Mouse (Mus musculus): ENCODE measurements around the gene Trdmt1.

Gene Trdmt1

GRCm38 (mm10) chr2:13491734-13492133, 52.7 kb downstream of the Trdmt1 start, which contains the start of gene Cubn:
TSS of gene Cubn (minus strand) at chr2:13491813.
- DNase-seq: peak; percentile 59

DNA sequence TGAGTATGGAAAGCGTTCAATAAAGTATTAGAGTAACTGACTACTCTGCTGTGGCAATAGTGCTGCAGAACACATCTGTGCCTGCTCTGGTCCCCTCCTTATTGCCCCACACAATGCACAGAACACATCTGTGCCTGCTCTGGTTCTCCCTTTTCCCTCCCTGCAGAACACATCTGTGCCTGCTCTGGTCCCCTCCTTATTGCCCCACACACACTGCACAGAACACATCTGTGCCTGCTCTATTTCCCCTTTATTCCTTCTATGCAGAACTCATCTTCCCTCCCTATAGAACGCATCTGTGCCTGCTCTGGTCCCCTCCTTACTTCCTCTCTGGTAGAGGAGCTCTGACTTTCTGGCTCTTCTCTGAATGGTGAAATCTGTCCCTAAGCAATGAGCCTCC, 54.0 kb downstream of the Trdmt1 start:
- DNase-seq: no peak

- no peak for DNase-seq
Observed at GRCm38 (mm10) chr2:13486470-13486869, 58.0 kb downstream of the Trdmt1 start.

GRCm38 (mm10) chr2:13484566-13484965, 59.9 kb downstream of the Trdmt1 start:
- DNase-seq: no peak

DNA sequence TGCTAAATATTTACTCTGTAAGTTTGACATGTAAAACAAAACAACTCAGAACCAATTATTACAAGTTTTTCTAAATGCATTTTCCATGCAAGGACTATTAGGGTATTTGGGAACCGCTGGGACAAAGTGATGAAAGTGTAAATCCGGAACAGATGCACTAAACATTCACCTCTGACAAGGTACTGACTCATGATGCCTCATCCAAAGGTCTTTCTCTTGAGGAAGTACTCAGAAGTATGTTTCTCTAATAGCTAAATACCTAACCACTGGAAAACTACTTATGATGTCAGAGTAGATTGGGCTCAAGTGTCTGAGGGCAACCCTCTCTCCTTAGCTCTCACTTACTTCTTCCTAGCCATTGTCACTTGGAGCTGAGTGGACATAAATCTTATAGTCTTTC, 63.7 kb downstream of the Trdmt1 start:
- no peak for DNase-seq

DNA sequence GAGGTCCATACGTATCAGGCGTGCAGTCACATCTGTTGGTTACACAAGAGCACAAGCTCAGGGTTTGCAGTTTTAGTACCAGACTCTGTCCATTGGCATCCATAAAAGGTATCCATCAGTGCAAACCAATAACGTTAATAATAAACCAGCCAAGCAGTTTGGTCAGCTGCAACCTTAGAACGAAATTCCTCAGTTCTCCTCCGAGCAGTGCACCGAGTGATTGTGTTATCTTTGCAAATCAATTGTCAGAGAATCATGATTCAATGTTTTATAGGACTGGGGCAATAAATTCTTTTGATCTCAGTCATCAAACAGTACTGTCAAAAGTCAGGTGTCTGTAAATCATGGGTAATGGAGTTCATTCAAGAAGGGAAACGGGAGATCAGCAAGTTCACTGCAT, 65.3 kb downstream of the Trdmt1 start:
- no peak for DNase-seq

- DNase-seq: no peak
Observed at GRCm38 (mm10) chr2:13470108-13470507, 74.4 kb downstream of the Trdmt1 start.

DNA sequence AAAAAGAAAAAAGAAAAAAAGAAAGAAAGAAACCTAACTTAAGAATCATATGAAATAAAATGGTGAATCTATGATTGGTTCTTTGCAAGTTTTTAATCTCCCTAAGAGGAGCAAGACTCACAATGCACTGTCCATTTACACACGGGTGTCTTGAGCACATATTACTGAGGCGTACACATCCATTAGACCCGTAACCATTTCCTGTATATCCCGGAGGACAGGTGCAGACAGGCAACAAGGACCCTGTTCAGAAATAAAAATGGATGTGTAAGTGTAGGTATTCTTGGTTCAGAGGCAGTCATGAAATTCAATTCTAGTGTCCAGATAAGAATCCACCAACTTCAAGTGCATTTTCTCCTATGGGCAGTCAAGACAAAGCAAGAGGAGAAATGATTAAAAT, 74.8 kb downstream of the Trdmt1 start:
- no peak for DNase-seq

DNA sequence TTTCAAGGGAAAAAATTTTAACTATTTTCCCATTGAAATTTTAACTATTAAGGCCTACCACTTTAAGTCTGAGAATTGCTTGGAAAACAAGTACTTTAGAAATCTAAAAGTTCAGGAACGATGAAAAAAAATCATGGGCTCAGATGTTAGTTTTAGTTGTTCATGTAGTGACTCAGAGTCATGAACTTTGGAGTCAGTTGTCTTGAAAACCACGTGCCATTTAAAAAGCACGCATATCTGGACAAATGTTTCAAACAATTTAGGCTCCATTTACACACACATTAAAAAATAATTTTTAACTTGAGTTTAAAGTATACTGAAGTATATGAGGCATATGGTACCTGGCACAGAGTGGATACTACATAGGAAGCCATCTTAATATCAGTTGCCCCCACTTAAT, 77.8 kb downstream of the Trdmt1 start:
- DNase-seq: no peak
